Mouse (Mus musculus) neural tube, embryonic 12.5 days (tissue): ENCODE data around the gene Tcl1b1. TPM values are rescaled to one million over a fixed set of nuclear protein-coding genes. Genes with fewer than 3 reads are reported as not detected.
"Not testable (repeated sequence)": the region's sequence is repeated elsewhere in the genome, so short reads cannot be mapped to it uniquely, and the experiment has no call there.

ENCODE experiments used
- ATAC-seq: fragments of 200-750 bp; cut with Nextera tagmentation; 2 replicates; pipeline ENCODE4 v1.8.0; 2017; ENCODE audit warnings: low read depth, mild to moderate bottlenecking, moderate TSS enrichment, moderate library complexity; ENCODE audit not compliant: low FRiP score
- H3K27ac ChIP-seq: fragments of 300-500 bp; sonication (generic); 2 replicates; pipeline ENCODE4 v1.5.1; 2016
- H3K27me3 ChIP-seq: fragments of 300-500 bp; sonication (generic); replicated peaks from 2 replicates; pipeline ENCODE4 v1.6.1; 2016; ENCODE audit warnings: mild to moderate bottlenecking
- H3K36me3 ChIP-seq: fragments of 300-500 bp; sonication (generic); 2 replicates; pipeline ENCODE4 v1.6.1; 2016; ENCODE audit warnings: mild to moderate bottlenecking
- H3K4me1 ChIP-seq: fragments of 300-500 bp; sonication (generic); 2 replicates; pipeline ENCODE4 v1.6.1; 2016
- H3K4me2 ChIP-seq: fragments of 300-500 bp; sonication (generic); replicated peaks from 2 replicates; pipeline ENCODE4 v1.6.1; 2016; ENCODE audit warnings: mild to moderate bottlenecking
- H3K4me3 ChIP-seq: fragments of 300-500 bp; sonication (generic); 2 replicates; pipeline ENCODE4 v1.5.1; 2016
- H3K9ac ChIP-seq: fragments of 300-500 bp; sonication (generic); 2 replicates; pipeline ENCODE4 v1.6.1; 2016; ENCODE audit warnings: mild to moderate bottlenecking
- H3K9me3 ChIP-seq: fragments of 300-500 bp; sonication (generic); 2 replicates; pipeline ENCODE4 v1.6.1; 2016; ENCODE audit warnings: mild to moderate bottlenecking
- WGBS: fragments of 180-500 bp; shearing (Covaris S2); methylation state at CpG from one replicate; pipeline ENCODE4 v1.1.7; 2016; 5-methylcytosine and 5-hydroxymethylcytosine counted together
- polyA plus RNA-seq: library from polyadenylated mRNA; unstranded; fragments of >200 nt; fragmentation: Nextera tagmentation; extraction: Ambion mirVana; gene quantifications from 2 replicates; pipeline ENCODE4 v1.2.1, GENCODE M21; 2016

Tcl1b1 gene
- polyA plus RNA-seq, 1 experiment from 2014 or later: not detected

GRCm38 (mm10) chr12:105145714-105146113, 13.8 kb upstream of the Tcl1b1 start, which contains the start of gene Tcl1b2:
Gene Tcl1b2 (plus strand): TSS chr12:105146014.
- Histone ChIP-seq H3K4me3 (no peak within 1 kb of the TSS), H3K4me2 (no peak within 1 kb of the TSS), H3K9me3 (no peaks in the 10 kb centered on the region), H3K27ac (no peak within 1 kb of the TSS), H3K4me1 (no peaks in the 10 kb centered on the region), H3K36me3 (no peaks in the 10 kb centered on the region), H3K9ac (no peak within 1 kb of the TSS), H3K27me3 (0 out of 2 replicates have a peak, but pooled peaks cover 2% of the 10 kb centered on the region)
- no peak for ATAC-seq
- 81% methylated on average over 3 of the region's 3 CpGs for WGBS

- ATAC-seq, H3K9me3 ChIP-seq, H3K9ac ChIP-seq, H3K4me2 ChIP-seq, H3K4me3 ChIP-seq, H3K27me3 ChIP-seq, H3K4me1 ChIP-seq, H3K27ac ChIP-seq, H3K36me3 ChIP-seq: not testable (repeated sequence)
- WGBS: 89% methylated on average over 4 of the region's 4 CpGs
Observed at GRCm38 (mm10) chr12:105155286-105155685, 4.2 kb upstream of the Tcl1b1 start.

GRCm38 (mm10) chr12:105158842-105159241, 648 bp upstream of the Tcl1b1 start:
- ATAC-seq: no peak
- no peaks in the 10 kb centered on the region for H3K4me1 ChIP-seq
- H3K9me3 ChIP-seq: no peaks in the 10 kb centered on the region
- WGBS: 88% methylated on average over 6 of the region's 6 CpGs
- H3K4me3 ChIP-seq: no peak overlapping the region
- H3K36me3 ChIP-seq: no peaks in the 10 kb centered on the region
- H3K9ac ChIP-seq: no peak overlapping the region
- H3K4me2 ChIP-seq: no peak overlapping the region
- H3K27ac ChIP-seq: no peak overlapping the region
- H3K27me3 ChIP-seq: no peaks in the 10 kb centered on the region

- Histone ChIP-seq H3K9ac (no peak overlapping the region), H3K4me3 (no peak overlapping the region), H3K4me1 (no peaks in the 10 kb centered on the region), H3K27me3 (no peaks in the 10 kb centered on the region), H3K36me3 (no peaks in the 10 kb centered on the region), H3K9me3 (no peaks in the 10 kb centered on the region), H3K4me2 (no peak overlapping the region), H3K27ac (no peak overlapping the region)
- WGBS: 75% methylated on average over 3 of the region's 3 CpGs
- ATAC-seq: no peak
Observed at GRCm38 (mm10) chr12:105166734-105167133, 7.2 kb downstream of the Tcl1b1 start.

- Histone ChIP-seq H3K9me3 (no peaks in the 10 kb centered on the region), H3K4me2 (no peak overlapping the region), H3K9ac (no peak overlapping the region), H3K27ac (no peak overlapping the region), H3K4me3 (no peak overlapping the region), H3K27me3 (no peaks in the 10 kb centered on the region), H3K36me3 (no peaks in the 10 kb centered on the region), H3K4me1 (no peaks in the 10 kb centered on the region)
- 92% methylated on average over 2 of the region's 2 CpGs for WGBS
- no peak for ATAC-seq
Observed at GRCm38 (mm10) chr12:105173366-105173765, 13.9 kb downstream of the Tcl1b1 start.

- not testable (repeated sequence) for ATAC-seq, H3K4me2 ChIP-seq, H3K4me1 ChIP-seq, H3K9ac ChIP-seq, H3K4me3 ChIP-seq, H3K27ac ChIP-seq, H3K36me3 ChIP-seq, H3K27me3 ChIP-seq, H3K9me3 ChIP-seq
- WGBS: 37% methylated on average over 2 of the region's 2 CpGs
Observed at GRCm38 (mm10) chr12:105174318-105174717, 14.8 kb downstream of the Tcl1b1 start.

- H3K4me3 ChIP-seq, H3K9ac ChIP-seq, ATAC-seq, H3K27me3 ChIP-seq, H3K36me3 ChIP-seq, H3K27ac ChIP-seq, H3K4me2 ChIP-seq, H3K9me3 ChIP-seq, H3K4me1 ChIP-seq: not testable (repeated sequence)
- WGBS: 81% methylated on average over 3 of the region's 3 CpGs
Observed at GRCm38 (mm10) chr12:105176044-105176443, 16.6 kb downstream of the Tcl1b1 start, which contains the start of gene Tcl1b5. Gene Tcl1b5 (plus strand): TSS chr12:105176344.

- H3K27ac ChIP-seq, H3K9ac ChIP-seq, H3K27me3 ChIP-seq, H3K4me2 ChIP-seq, H3K4me3 ChIP-seq, ATAC-seq, H3K4me1 ChIP-seq, H3K9me3 ChIP-seq, H3K36me3 ChIP-seq: not testable (repeated sequence)
- 85% methylated on average over 4 of the region's 4 CpGs for WGBS
Observed at GRCm38 (mm10) chr12:105181040-105181644, 21.7 kb downstream of the Tcl1b1 start.

GRCm38 (mm10) chr12:105188980-105189379, 29.5 kb downstream of the Tcl1b1 start:
- not testable (repeated sequence) for H3K9me3 ChIP-seq, ATAC-seq, H3K4me1 ChIP-seq, H3K4me2 ChIP-seq, H3K4me3 ChIP-seq, H3K9ac ChIP-seq, H3K36me3 ChIP-seq, H3K27ac ChIP-seq, H3K27me3 ChIP-seq
- WGBS: 57% methylated on average over 2 of the region's 2 CpGs

- not testable (repeated sequence) for H3K4me3 ChIP-seq, H3K27me3 ChIP-seq, H3K36me3 ChIP-seq, H3K9me3 ChIP-seq, H3K4me1 ChIP-seq, ATAC-seq, H3K4me2 ChIP-seq, H3K27ac ChIP-seq, H3K9ac ChIP-seq
- WGBS: 93% methylated on average over 6 of the region's 6 CpGs
Observed at GRCm38 (mm10) chr12:105190743-105191142, 31.3 kb downstream of the Tcl1b1 start, which contains the start of gene Tcl1b3. Gene Tcl1b3 (plus strand): TSS chr12:105191043.

GRCm38 (mm10) chr12:105199684-105200497, 40.4 kb downstream of the Tcl1b1 start:
- H3K27ac ChIP-seq, H3K4me3 ChIP-seq, H3K36me3 ChIP-seq, H3K9ac ChIP-seq, H3K4me1 ChIP-seq, ATAC-seq, H3K9me3 ChIP-seq, H3K4me2 ChIP-seq, H3K27me3 ChIP-seq: not testable (repeated sequence)
- WGBS: 27% methylated on average over 7 of the region's 7 CpGs

GRCm38 (mm10) chr12:105201657-105202056, 42.2 kb downstream of the Tcl1b1 start, which contains the start of gene Tcl1b4:
Gene Tcl1b4 (plus strand): TSS chr12:105201957.
- 94% methylated on average over 1 of the region's 1 CpGs for WGBS
- not testable (repeated sequence) for H3K9me3 ChIP-seq, H3K4me1 ChIP-seq, H3K27me3 ChIP-seq, H3K9ac ChIP-seq, ATAC-seq, H3K36me3 ChIP-seq, H3K27ac ChIP-seq, H3K4me3 ChIP-seq, H3K4me2 ChIP-seq
